Mouse (Mus musculus) inflammation-experienced regulatory T-cells, adult 16 weeks (primary cell): ENCODE data around the gene Krtap5-4. TPM values are rescaled to one million over a fixed set of nuclear protein-coding genes. Genes with fewer than 3 reads are reported as not detected.

Experiments used
- polyA plus RNA-seq: library from polyadenylated mRNA; unstranded; fragments of 100-300 nt; shearing (Covaris generic); gene quantifications from one replicate; pipeline ENCODE4 v1.2.1, GENCODE M21; 2017

The Krtap5-4 gene
- not detected for polyA plus RNA-seq

DNA sequence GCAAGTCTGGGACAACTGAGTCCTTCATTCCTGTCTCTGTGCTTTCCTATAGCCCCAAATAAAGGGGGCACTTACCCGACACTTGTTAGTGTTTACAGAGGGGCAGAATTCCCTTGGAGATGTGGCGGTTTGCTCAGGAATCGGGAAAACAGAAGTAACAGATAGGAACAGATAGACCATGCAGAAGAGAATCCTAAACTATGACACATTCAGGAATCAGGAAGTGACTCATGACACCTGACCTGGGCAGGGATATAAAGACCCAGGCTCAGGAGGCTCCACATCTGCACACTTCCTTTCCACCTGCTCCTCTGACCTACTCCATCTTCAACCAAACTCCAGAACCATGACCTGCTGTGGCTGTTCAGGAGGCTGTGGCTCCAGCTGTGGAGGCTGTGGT lies at the start of gene Krtap5-4:
TSS of gene Krtap5-4 (plus strand) at position 301 of the 400 bp plus-strand sequence.

DNA sequence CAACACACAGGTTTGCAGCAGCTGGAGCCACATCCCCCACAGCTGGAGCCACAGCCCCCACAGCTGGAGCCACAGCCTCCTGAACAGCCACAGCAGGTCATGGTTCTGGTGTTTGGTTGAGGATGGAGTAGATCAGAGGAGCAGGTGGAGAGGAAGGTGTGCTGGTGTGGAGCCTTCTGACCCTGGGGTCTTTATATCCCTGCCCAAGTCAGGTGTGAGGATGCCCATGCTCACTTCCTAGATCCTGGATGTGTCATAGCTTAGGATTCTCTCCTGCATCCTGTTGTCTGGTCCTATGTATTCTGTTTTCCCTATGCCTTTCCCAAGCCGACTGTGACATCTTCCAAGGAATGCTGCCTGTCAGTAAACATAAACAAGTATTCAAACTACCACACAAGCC lies 45.1 kb upstream of the Krtap5-4 start, which contains the start of gene Gm2431:
TSS of gene Gm2431 (minus strand) at position 101 of the 400 bp plus-strand sequence.

GRCm38 (mm10) chr7:142274263-142274662 lies 29.1 kb upstream of the Krtap5-4 start, which contains the start of gene Gm4559:
Gene Gm4559, minus strand, starts transcription at chr7:142274363.

DNA sequence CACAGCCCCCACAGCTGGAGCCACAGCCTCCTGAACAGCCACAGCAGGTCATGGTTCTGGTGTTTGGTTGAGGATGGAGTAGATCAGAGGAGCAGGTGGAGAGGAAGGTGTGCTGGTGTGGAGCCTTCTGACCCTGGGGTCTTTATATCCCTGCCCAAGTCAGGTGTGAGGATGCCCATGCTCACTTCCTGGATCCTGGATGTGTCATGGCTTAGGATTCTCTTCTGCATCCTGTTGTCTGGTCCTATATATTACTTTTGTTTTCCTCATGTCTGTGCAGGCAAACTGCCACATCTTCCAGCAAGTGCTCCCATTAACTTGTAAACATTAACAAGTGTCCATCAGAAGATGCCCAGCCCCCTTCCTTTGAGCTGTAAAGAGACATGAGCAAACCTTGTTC lies 6.3 kb upstream of the Krtap5-4 start, which contains the start of gene Krtap5-1:
TSS of gene Krtap5-1 (minus strand) at position 101 of the 400 bp plus-strand sequence.

Other genes with a start within 250 kb of the Krtap5-4 start
- gene Mob2, start 242.5 kb upstream of the Krtap5-4 start, polyA plus RNA-seq, result 98.5 TPM
- gene Dusp8, start 207.7 kb upstream of the Krtap5-4 start, polyA plus RNA-seq, result not detected
- gene Gm45618, start 182.8 kb upstream of the Krtap5-4 start, polyA plus RNA-seq, result not detected
- gene Gm39115, start 167.5 kb upstream of the Krtap5-4 start, polyA plus RNA-seq, result not detected
- not detected for gene Gm45337, start 158.9 kb upstream of the Krtap5-4 start, polyA plus RNA-seq
- gene Gm29735, start 146.4 kb upstream of the Krtap5-4 start, polyA plus RNA-seq, result not detected
- gene Gm4553, start 137.8 kb upstream of the Krtap5-4 start, polyA plus RNA-seq, result not detected
- not detected for gene Krtap5-2, start 127.5 kb upstream of the Krtap5-4 start, polyA plus RNA-seq
- not detected for gene Gm10153, start 113.2 kb upstream of the Krtap5-4 start, polyA plus RNA-seq
- not detected for gene Krtap5-3, start 102.2 kb upstream of the Krtap5-4 start, polyA plus RNA-seq
- not detected for gene Gm7579, start 91.7 kb upstream of the Krtap5-4 start, polyA plus RNA-seq
- not detected for gene Krtap5-5, start 73.6 kb upstream of the Krtap5-4 start, polyA plus RNA-seq
- gene Gm40460, start 62.5 kb upstream of the Krtap5-4 start, polyA plus RNA-seq, result not detected
- gene Gm2431, start 45.2 kb upstream of the Krtap5-4 start, polyA plus RNA-seq, result not detected
- not detected for gene Gm4559, start 29.2 kb upstream of the Krtap5-4 start, polyA plus RNA-seq
- gene Krtap5-1, start 6.4 kb upstream of the Krtap5-4 start, polyA plus RNA-seq, result not detected
- gene Ifitm10, start 70.2 kb downstream of the Krtap5-4 start, polyA plus RNA-seq, result 2.5 TPM
- not detected for gene Gm49369, start 79.1 kb downstream of the Krtap5-4 start, polyA plus RNA-seq
- 443 TPM for gene Ctsd, start 84.5 kb downstream of the Krtap5-4 start, polyA plus RNA-seq
- not detected for gene Syt8, start 131.3 kb downstream of the Krtap5-4 start, polyA plus RNA-seq
- not detected for gene Tnni2, start 138.3 kb downstream of the Krtap5-4 start, polyA plus RNA-seq
- 1,202 TPM for gene Lsp1, start 157.3 kb downstream of the Krtap5-4 start, polyA plus RNA-seq
- gene Tnnt3, start 195.3 kb downstream of the Krtap5-4 start, polyA plus RNA-seq, result 2.7 TPM
- gene Mrpl23, start 229.1 kb downstream of the Krtap5-4 start, polyA plus RNA-seq, result 2.9 TPM